In genomic region chr6:144922762-144923161, GRCm38 (mm10) we compare ENCODE assay signal across 18 mouse cellular contexts.
DNase-seq lines count a peak whose midpoint lies in the region; ATAC-seq and TF ChIP-seq lines count a peak whose summit lies in the region.
"Had no signal": no experiment of that assay in that cellular context is flagged by ENCODE, and none has a peak within 500 bp of the region (broad histone marks: within the 10 kb centered on the region; RNA-seq: fewer than 3 reads in every experiment).

No protein-coding gene starts in this region.

- no peak for TF ChIP-seq EP300 in liver, postnatal 0 days (IDR thresholded peaks at IDR 0.05; ENCODE audit: low read depth)

- no peak for TF ChIP-seq CTCF in liver, postnatal 0 days (IDR thresholded peaks at IDR 0.05; ENCODE audit: low read depth)

- H3K27ac ChIP-seq in liver, postnatal 0 days (ENCODE audit: low read depth) = peak overlapping the region; percentile 35; the same call in 1 of the 2 replicates
- H3K27ac ChIP-seq in kidney, embryonic 16.5 days (ENCODE audit: low read length) = no peak overlapping the region
- no peak overlapping the region for H3K27ac ChIP-seq in hindbrain, embryonic 10.5 days
- H3K27ac ChIP-seq: forebrain, embryonic 15.5 days; intestine, embryonic 15.5 days; limb, embryonic 12.5 days; liver, embryonic 15.5 days had no signal

- no peaks in the 10 kb centered on the region for H3K27me3 ChIP-seq in liver, postnatal 0 days (ENCODE audit: insufficient read depth, low read length)
- H3K27me3 ChIP-seq in kidney, embryonic 16.5 days (ENCODE audit: insufficient read depth, low read length) = no peaks in the 10 kb centered on the region
- no peaks in the 10 kb centered on the region for H3K27me3 ChIP-seq in hindbrain, embryonic 10.5 days (ENCODE audit: insufficient read depth, poor library complexity, severe bottlenecking)
- H3K27me3 ChIP-seq: forebrain, embryonic 15.5 days; intestine, embryonic 15.5 days; limb, embryonic 12.5 days; liver, embryonic 15.5 days had no signal

- H3K9me3 ChIP-seq in liver, postnatal 0 days (ENCODE audit: low read length) = no peaks in the 10 kb centered on the region
- H3K9me3 ChIP-seq in kidney, embryonic 16.5 days (ENCODE audit: low read length) = no peaks in the 10 kb centered on the region
- H3K9me3 ChIP-seq in hindbrain, embryonic 10.5 days = no peaks in the 10 kb centered on the region
- H3K9me3 ChIP-seq: forebrain, embryonic 15.5 days; intestine, embryonic 15.5 days; limb, embryonic 12.5 days; liver, embryonic 15.5 days had no signal

- peak; percentile 55 for ATAC-seq in liver, postnatal 0 days
- peak; percentile 79 for ATAC-seq in kidney, embryonic 16.5 days (ENCODE audit: low FRiP score, low TSS enrichment)
- ATAC-seq: forebrain, embryonic 15.5 days; intestine, embryonic 15.5 days had no signal

- WGBS in liver, postnatal 0 days (ENCODE audit: insufficient replicate concordance) = 51% methylated on average over 3 of the region's 3 CpGs
- WGBS in kidney, embryonic 16.5 days = 25% methylated on average over 3 of the region's 3 CpGs
- 71% methylated on average over 3 of the region's 3 CpGs for WGBS in hindbrain, embryonic 10.5 days

- H3K4me2 ChIP-seq in liver, postnatal 0 days (ENCODE audit: low read depth, low read length) = no peak overlapping the region
- no peak overlapping the region for H3K4me2 ChIP-seq in kidney, embryonic 16.5 days (replicated peaks; ENCODE audit: low read depth, low read length)
- H3K4me2 ChIP-seq: forebrain, embryonic 15.5 days; intestine, embryonic 15.5 days; limb, embryonic 12.5 days; liver, embryonic 15.5 days had no signal

- H3K9ac ChIP-seq in liver, postnatal 0 days (replicated peaks) = no peak overlapping the region
- H3K9ac ChIP-seq in kidney, embryonic 16.5 days (replicated peaks; ENCODE audit: low read length) = no peak overlapping the region
- H3K9ac ChIP-seq: forebrain, embryonic 15.5 days; intestine, embryonic 15.5 days; limb, embryonic 12.5 days; liver, embryonic 15.5 days had no signal

- H3K4me3 ChIP-seq in liver, postnatal 0 days (ENCODE audit: low read depth, low read length) = no peak overlapping the region
- no peak overlapping the region for H3K4me3 ChIP-seq in kidney, embryonic 16.5 days (ENCODE audit: low read length)
- no peak overlapping the region for H3K4me3 ChIP-seq in hindbrain, embryonic 10.5 days
- H3K4me3 ChIP-seq: forebrain, embryonic 15.5 days; intestine, embryonic 15.5 days; limb, embryonic 12.5 days; liver, embryonic 15.5 days; myocyte had no signal

- H3K36me3 ChIP-seq in liver, postnatal 0 days (replicated peaks; ENCODE audit: insufficient read depth, low read length) = no peaks in the 10 kb centered on the region
- H3K36me3 ChIP-seq in kidney, embryonic 16.5 days (ENCODE audit: insufficient read depth, low read length) = no peaks in the 10 kb centered on the region
- no peaks in the 10 kb centered on the region for H3K36me3 ChIP-seq in hindbrain, embryonic 10.5 days
- H3K36me3 ChIP-seq: forebrain, embryonic 15.5 days; G1E; intestine, embryonic 15.5 days; limb, embryonic 12.5 days; liver, embryonic 15.5 days had no signal

- peak; percentile 22 for DNase-seq in liver, postnatal 0 days
- no peak for DNase-seq in liver
- DNase-seq in natural killer cell, adult 2 months (ENCODE audit: low spot score in 2 of 2) = peak; percentile 22 to 30
- DNase-seq in thymus, postnatal 36 days = peak; percentile 16 to 34
- no peak for DNase-seq in adrenal gland, adult 18-20 months (ENCODE audit: low spot score in 2 of 2)
- no peak for DNase-seq in retina, embryonic 14.5 days (ENCODE audit: low spot score)
- no peak for DNase-seq in hindbrain, embryonic 10.5 days (ENCODE audit: low spot score)
- DNase-seq: adrenal gland, adult 8-10 months; cerebellum, adult 9-11 months; lung, postnatal 14 days; right cerebral cortex, postnatal 4 days had no signal

- H3K4me1 ChIP-seq in liver, postnatal 0 days (ENCODE audit: insufficient read depth) = 0 out of 2 replicates have a peak, but pooled peaks cover 5% of the 10 kb centered on the region
- no peaks in the 10 kb centered on the region for H3K4me1 ChIP-seq in kidney, embryonic 16.5 days (ENCODE audit: insufficient read depth, low read length)
- H3K4me1 ChIP-seq in hindbrain, embryonic 10.5 days (replicated peaks) = no peaks in the 10 kb centered on the region
- H3K4me1 ChIP-seq: intestine, embryonic 15.5 days; liver, embryonic 15.5 days had no signal

Comparison
In these comparisons a context has a peak if more than half of its experiments do, and no peak if none do; other contexts are left out.
1. DNase-seq: peak in liver, postnatal 0 days (single experiment), natural killer cell, adult 2 months (2 of 2) and thymus, postnatal 36 days (2 of 2); none in liver (single experiment), adrenal gland, adult 18-20 months (0 of 2), retina, embryonic 14.5 days (single experiment) and hindbrain, embryonic 10.5 days (single experiment).